Mouse (Mus musculus) cortical plate, adult 2 months (tissue): Measurements from ENCODE around the gene Eea1.

Experiments
- CTCF ChIP-seq: fragments of 200-500 bp; IDR thresholded peaks from 2 replicates; pipeline ENCODE4 v1.5.1; 2011; ENCODE audit warnings: mild to moderate bottlenecking, control low read depth, low read length; ENCODE audit not compliant: insufficient read depth; ENCODE audit errors: extremely low read depth
- POLR2A ChIP-seq: fragments of 200-500 bp; IDR thresholded peaks from 2 replicates; pipeline ENCODE4 v1.6.1; 2011; ENCODE audit warnings: mild to moderate bottlenecking, low read length, control low read depth; ENCODE audit not compliant: insufficient read depth; ENCODE audit errors: extremely low read depth

DNA sequence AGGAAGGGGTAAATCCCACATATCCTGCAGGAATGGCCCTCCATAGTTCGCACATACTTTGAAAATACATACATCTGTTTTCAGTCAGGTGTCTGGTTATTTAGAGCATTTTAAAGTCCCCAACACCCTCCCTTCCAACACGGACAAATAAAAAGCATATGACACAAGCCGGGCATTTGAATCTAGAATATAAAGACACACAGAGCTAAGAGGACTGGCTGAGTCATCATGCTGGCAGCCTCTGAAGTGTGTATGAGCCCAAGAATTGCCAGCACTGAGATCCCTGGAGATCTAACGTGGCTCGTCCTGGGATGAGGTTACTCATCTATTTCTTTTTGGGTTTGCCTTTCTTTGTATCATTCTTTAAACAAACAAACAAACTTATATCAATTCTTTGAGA lies 29.4 kb upstream of the Eea1 start:
- TF ChIP-seq POLR2A (no peak), CTCF (no peak)
